Mouse (Mus musculus): ENCODE data around the gene Igf2r.

DNA sequence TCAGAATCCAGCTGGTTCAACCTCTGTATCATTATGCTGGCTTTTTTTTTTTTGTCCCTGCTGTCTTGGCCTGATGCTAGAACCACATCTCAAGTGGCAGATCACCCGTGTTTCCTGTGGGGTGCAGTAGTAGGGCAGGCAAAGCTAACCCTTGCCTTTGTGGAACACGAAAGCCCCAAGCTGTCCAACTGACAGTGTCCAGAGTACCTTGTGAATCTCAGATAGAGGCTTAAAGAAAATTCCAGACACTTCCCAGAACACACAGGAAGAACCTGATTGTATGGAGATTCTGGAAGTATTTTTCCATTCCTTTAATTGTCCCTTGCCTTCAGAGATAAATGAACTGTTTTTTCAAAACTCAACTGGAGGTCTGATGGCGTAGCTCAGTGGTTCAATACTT lies 4.5 kb upstream of the Igf2r start:
- TF ChIP-seq POLR2A (IDR thresholded peaks at IDR 0.05; ENCODE audit: insufficient read depth, low read depth, low read length), result no peak
- TF ChIP-seq CTCF (IDR thresholded peaks at IDR 0.05; ENCODE audit: insufficient read depth, low read depth, low read length), result no peak

All from olfactory bulb, adult 2 months (tissue).